Mouse (Mus musculus) left cerebral cortex, adult 2 months (tissue): ENCODE measurements around the gene Tmem74b. TPM values are rescaled to one million over a fixed set of nuclear protein-coding genes. Genes with fewer than 3 reads are reported as not detected.

Source experiments
- DNase-seq, 2 experiments: peaks; one replicate each; pipeline ENCODE4 v3.0.0; 2021 to 2022; ENCODE audit warnings: low spot score in 2 of 2, mixed read lengths in 1 of 2; ENCODE audit errors: extremely low spot score in 1 of 2
- H3K27ac ChIP-seq: fragments of 200-600 bp; 2 replicates; pipeline ENCODE4 v1.8.1; 2022
- H3K4me3 ChIP-seq: fragments of 200-600 bp; 2 replicates; pipeline ENCODE4 v1.8.1; 2022
- CTCF ChIP-seq: fragments of 200-600 bp; IDR thresholded peaks from 2 replicates; pipeline ENCODE4 v1.8.1; 2022; ENCODE audit warnings: antibody characterized with exemption, mild to moderate bottlenecking, moderate library complexity
- intact Hi-C: fragments of 180-260 bp; cut with DNase I; formaldehyde crosslinking; loops from one replicate; pipeline ENCODE4 v1.15.1; 2025
- total RNA-seq, 2 experiments: library from RNA; stranded (reverse); gene quantifications; 2 replicates each; pipeline ENCODE4 v1.2.3; 2021

The Tmem74b gene
- total RNA-seq, 2 experiments from 2014 or later = 8.6 to 11.1 TPM

GRCm38 (mm10) chr2:151715526-151715925 lies 13.7 kb downstream of the Tmem74b start:
- TF ChIP-seq CTCF = no peak
- DNase-seq = no peak
- peak overlapping the region; percentile 71; the same call in 1 of the 2 replicates for H3K27ac ChIP-seq

DNA sequence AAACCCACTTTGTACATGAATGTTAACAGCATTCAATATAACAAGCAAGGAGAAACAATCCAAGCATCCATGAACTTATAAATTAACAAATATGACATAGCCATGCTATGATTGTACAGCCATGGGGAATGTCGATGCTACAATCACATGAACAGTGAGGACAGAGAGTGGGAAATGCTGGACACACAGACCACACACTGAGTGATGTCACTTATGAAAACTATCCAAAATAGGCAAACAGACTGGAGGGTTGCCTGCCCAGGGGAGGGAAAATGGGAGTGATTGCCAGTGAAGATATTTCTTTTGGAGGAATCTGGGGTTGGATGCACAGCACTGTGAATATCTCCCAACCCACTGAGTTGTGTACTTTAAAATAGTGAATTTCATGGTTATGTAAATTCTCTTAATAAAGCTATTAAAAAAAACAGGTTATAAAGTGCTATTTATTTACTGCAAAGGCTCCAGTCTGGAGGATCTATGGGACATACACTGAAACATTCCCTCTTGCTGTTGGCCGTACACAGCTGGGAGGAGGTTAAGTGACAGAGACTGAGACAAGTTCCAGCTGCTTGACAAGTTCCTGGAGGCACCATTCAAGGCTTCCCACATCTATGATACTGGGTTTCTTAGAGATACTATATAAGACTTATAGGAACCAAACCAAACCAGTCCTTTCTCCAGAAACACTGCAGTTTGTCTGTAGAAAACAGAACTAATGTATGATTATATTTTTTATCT lies 14.7 kb downstream of the Tmem74b start:
- peak overlapping the region; percentile 71; the same call in 1 of the 2 replicates for H3K27ac ChIP-seq
- H3K4me3 ChIP-seq = no peak overlapping the region
- intact Hi-C loops = loop anchor here (5.0 kb wide), 1 partner anchor 84 kb away; the partner anchor contains the start of gene Snph
- no peak for DNase-seq
- no peak for TF ChIP-seq CTCF

More at GRCm38 (mm10) chr2:151715526-151715925, 13.7 kb downstream of the Tmem74b start:
- H3K4me3 ChIP-seq = no peak overlapping the region
- intact Hi-C loops = loop anchor here (5.0 kb wide), 1 partner anchor 83 kb away; the partner anchor contains the start of gene Snph

DNA sequence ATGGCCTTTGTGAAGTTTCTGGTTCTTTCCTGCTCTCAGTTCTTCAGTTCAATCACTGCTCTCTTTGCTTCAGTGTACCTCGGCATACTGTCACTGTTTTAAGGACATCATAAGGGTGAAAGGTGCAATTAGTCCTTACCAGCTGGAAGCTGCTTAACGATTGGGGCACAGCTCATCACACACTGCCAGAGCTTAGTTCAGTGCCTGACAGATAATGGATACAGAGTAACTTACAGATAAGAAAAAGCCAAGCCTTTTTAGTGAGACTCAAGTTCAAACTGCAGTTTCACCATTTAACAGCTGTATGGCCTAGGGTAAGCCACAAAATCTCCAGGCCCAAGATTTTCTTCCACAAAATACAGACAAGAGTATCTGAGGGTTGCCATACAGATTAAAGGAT lies 22.3 kb downstream of the Tmem74b start:
- DNase-seq = no peak
- intact Hi-C loops = no loop called here
- Histone ChIP-seq H3K4me3 (no peak overlapping the region), H3K27ac (no peak overlapping the region)
- no peak for TF ChIP-seq CTCF

GRCm38 (mm10) chr2:151733151-151733865 lies 31.5 kb downstream of the Tmem74b start:
- Histone ChIP-seq H3K4me3 (no peak overlapping the region), H3K27ac (0 out of 2 replicates have a peak overlapping the region, but pooled peaks have one; percentile 8)
- DNase-seq = no peak
- TF ChIP-seq CTCF = no peak
- intact Hi-C loops = no loop called here

GRCm38 (mm10) chr2:151735422-151735821 lies 33.6 kb downstream of the Tmem74b start:
- intact Hi-C loops = no loop called here
- H3K4me3 ChIP-seq = no peak overlapping the region
- TF ChIP-seq CTCF = no peak
- no peak for DNase-seq
- no peak overlapping the region for H3K27ac ChIP-seq

- Histone ChIP-seq H3K4me3 (no peak overlapping the region), H3K27ac (no peak overlapping the region)
- TF ChIP-seq CTCF = no peak
- intact Hi-C loops = no loop called here
- no peak for DNase-seq
Observed at GRCm38 (mm10) chr2:151738460-151738859, 36.7 kb downstream of the Tmem74b start.

- Histone ChIP-seq H3K4me3 (no peak overlapping the region), H3K27ac (no peak overlapping the region)
- intact Hi-C loops = no loop called here
- TF ChIP-seq CTCF = no peak
- DNase-seq = no peak
Observed at GRCm38 (mm10) chr2:151739081-151739480, 37.3 kb downstream of the Tmem74b start.

- no peak overlapping the region for H3K27ac ChIP-seq
- DNase-seq = no peak
- intact Hi-C loops = no loop called here
- no peak for TF ChIP-seq CTCF
- peak overlapping the region; percentile 7; the same call in 1 of the 2 replicates for H3K4me3 ChIP-seq
Observed at GRCm38 (mm10) chr2:151739505-151739904, 37.7 kb downstream of the Tmem74b start.

GRCm38 (mm10) chr2:151740741-151741526 lies 39.1 kb downstream of the Tmem74b start:
- TF ChIP-seq CTCF = no peak
- Histone ChIP-seq H3K4me3 (peak overlapping the region; percentile 93), H3K27ac (peak overlapping the region; percentile 85)
- peak; percentile 90 to 91 for DNase-seq
- intact Hi-C loops = loop anchor here (1.0 to 5.0 kb wide), 2 partner anchors 247 to 251 kb away; partner anchors contain the start of gene Nsfl1c

GRCm38 (mm10) chr2:151742084-151742483 lies 40.3 kb downstream of the Tmem74b start:
- intact Hi-C loops = loop anchor here (5.0 kb wide), 1 partner anchor 250 kb away; no protein-coding TSS in a partner anchor

More at GRCm38 (mm10) chr2:151742084-151742483, 40.3 kb downstream of the Tmem74b start:
- TF ChIP-seq CTCF = no peak
- no peak overlapping the region for H3K4me3 ChIP-seq
- H3K27ac ChIP-seq = no peak overlapping the region
- no peak for DNase-seq
